Mouse (Mus musculus): ENCODE measurements around the gene Egfem1. TPM values are rescaled to one million over a fixed set of nuclear protein-coding genes. Genes with fewer than 3 reads are reported as not detected.

Gene Egfem1
- polyA plus RNA-seq, 1 experiment from 2014 or later = 6.8 TPM

GRCm38 (mm10) chr3:29563171-29563570 lies 481.3 kb downstream of the Egfem1 start:
- H3K27ac ChIP-seq (ENCODE audit: low read length) = no peak overlapping the region
- no peak for ATAC-seq
- H3K27me3 ChIP-seq (ENCODE audit: control insufficient read depth, insufficient read depth, low read depth, low read length) = no peaks in the 10 kb centered on the region
- 81% methylated on average over 1 of the region's 1 CpGs for WGBS
- no peaks in the 10 kb centered on the region for H3K4me1 ChIP-seq (ENCODE audit: control insufficient read depth, insufficient read depth, low read length)
- H3K36me3 ChIP-seq (ENCODE audit: control insufficient read depth, insufficient read depth, low read length) = no peaks in the 10 kb centered on the region
- no peak overlapping the region for H3K4me2 ChIP-seq (ENCODE audit: low read length)
- no peak overlapping the region for H3K9ac ChIP-seq (ENCODE audit: low read depth, low read length)
- no peaks in the 10 kb centered on the region for H3K9me3 ChIP-seq (replicated peaks; ENCODE audit: control insufficient read depth, low read length, poor library complexity, severe bottlenecking)
- no peak overlapping the region for H3K4me3 ChIP-seq (ENCODE audit: low read depth, low read length)

DNA sequence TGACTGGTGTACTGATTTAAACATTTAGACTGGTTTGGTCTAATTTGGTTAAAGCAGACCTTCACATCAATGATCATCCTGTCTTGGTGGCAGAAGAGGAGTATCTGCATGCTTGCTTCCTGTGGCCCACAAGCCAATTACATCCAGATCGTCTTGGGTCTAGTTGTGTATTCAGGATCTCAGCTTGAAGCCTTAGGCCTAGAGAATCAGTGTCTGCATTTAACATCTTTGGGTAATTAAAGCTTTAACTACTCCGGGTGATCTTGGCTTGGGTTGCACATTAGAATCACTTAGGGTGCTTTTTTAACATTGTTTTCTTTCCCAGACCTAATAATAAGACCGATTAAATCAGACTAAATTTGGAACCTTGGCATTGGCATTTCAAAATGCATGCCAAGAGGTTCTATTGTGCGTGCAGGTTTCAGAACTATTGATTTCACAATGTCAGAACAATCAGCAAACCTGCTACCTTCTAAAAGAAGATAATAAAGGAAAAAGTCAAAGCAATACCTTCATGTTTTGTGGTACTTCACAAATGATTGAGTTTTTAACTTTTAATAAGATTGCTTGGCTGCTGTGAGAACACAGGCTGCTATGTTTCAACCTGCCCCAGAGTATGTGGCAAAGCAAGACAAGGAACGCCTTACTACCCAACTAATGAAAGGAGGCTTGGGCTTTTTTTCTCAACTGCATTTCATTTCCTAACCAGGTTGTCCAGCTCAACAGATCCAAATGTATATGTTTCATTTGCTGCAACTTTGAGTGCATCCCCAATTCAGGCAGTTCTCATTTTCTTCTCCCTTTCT lies 496.4 kb downstream of the Egfem1 start:
- 45% methylated on average over 5 of the region's 5 CpGs for WGBS
- H3K9me3 ChIP-seq (replicated peaks; ENCODE audit: control insufficient read depth, low read length, poor library complexity, severe bottlenecking) = no peaks in the 10 kb centered on the region
- H3K27me3 ChIP-seq (ENCODE audit: control insufficient read depth, insufficient read depth, low read depth, low read length) = no peaks in the 10 kb centered on the region
- no peak overlapping the region for H3K4me2 ChIP-seq (ENCODE audit: low read length)
- no peak overlapping the region for H3K27ac ChIP-seq (ENCODE audit: low read length)
- no peak overlapping the region for H3K4me3 ChIP-seq (ENCODE audit: low read depth, low read length)
- H3K9ac ChIP-seq (ENCODE audit: low read depth, low read length) = no peak overlapping the region
- ATAC-seq = no peak
- H3K36me3 ChIP-seq (ENCODE audit: control insufficient read depth, insufficient read depth, low read length) = no peaks in the 10 kb centered on the region
- no peaks in the 10 kb centered on the region for H3K4me1 ChIP-seq (ENCODE audit: control insufficient read depth, insufficient read depth, low read length)

GRCm38 (mm10) chr3:29582749-29583148 lies 500.9 kb downstream of the Egfem1 start:
- no peaks in the 10 kb centered on the region for H3K36me3 ChIP-seq (ENCODE audit: control insufficient read depth, insufficient read depth, low read length)
- no peaks in the 10 kb centered on the region for H3K27me3 ChIP-seq (ENCODE audit: control insufficient read depth, insufficient read depth, low read depth, low read length)
- H3K4me3 ChIP-seq (ENCODE audit: low read depth, low read length) = no peak overlapping the region
- 58% methylated on average over 8 of the region's 8 CpGs for WGBS
- H3K9me3 ChIP-seq (replicated peaks; ENCODE audit: control insufficient read depth, low read length, poor library complexity, severe bottlenecking) = no peaks in the 10 kb centered on the region
- no peak overlapping the region for H3K27ac ChIP-seq (ENCODE audit: low read length)
- 0 out of 2 replicates have a peak, but pooled peaks have one; percentile 73 for ATAC-seq
- H3K4me1 ChIP-seq (ENCODE audit: control insufficient read depth, insufficient read depth, low read length) = no peaks in the 10 kb centered on the region
- no peak overlapping the region for H3K4me2 ChIP-seq (ENCODE audit: low read length)
- no peak overlapping the region for H3K9ac ChIP-seq (ENCODE audit: low read depth, low read length)

DNA sequence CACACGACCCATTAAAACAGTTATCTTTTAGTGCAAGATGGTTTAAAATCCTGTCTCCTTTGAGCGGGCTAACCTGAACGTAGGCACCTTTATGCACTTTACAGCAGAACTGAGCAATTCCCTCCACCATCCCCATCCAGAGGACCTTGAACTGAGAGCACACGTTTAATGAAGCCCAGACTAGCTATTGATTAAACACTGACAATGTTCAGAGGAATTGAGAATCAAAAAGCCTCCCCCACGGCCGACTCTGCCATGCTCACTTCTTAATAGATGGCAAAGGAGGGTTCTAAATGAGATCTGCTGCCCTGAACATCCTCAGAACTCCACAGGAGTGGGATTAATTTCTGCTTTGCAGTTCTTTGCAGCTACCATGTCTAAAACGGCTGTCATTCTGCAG lies 520.3 kb downstream of the Egfem1 start:
- H3K9ac ChIP-seq (ENCODE audit: low read depth, low read length) = no peak overlapping the region
- 35% methylated on average over 7 of the region's 7 CpGs for WGBS
- H3K4me2 ChIP-seq (ENCODE audit: low read length) = no peak overlapping the region
- peak; percentile 56 for ATAC-seq
- no peaks in the 10 kb centered on the region for H3K36me3 ChIP-seq (ENCODE audit: control insufficient read depth, insufficient read depth, low read length)
- H3K27ac ChIP-seq (ENCODE audit: low read length) = no peak overlapping the region
- H3K27me3 ChIP-seq (ENCODE audit: control insufficient read depth, insufficient read depth, low read depth, low read length) = no peaks in the 10 kb centered on the region
- no peaks in the 10 kb centered on the region for H3K9me3 ChIP-seq (replicated peaks; ENCODE audit: control insufficient read depth, low read length, poor library complexity, severe bottlenecking)
- peaks cover 5% of the 10 kb centered on the region; the same call in 1 of the 2 replicates for H3K4me1 ChIP-seq (ENCODE audit: control insufficient read depth, insufficient read depth, low read length)
- no peak overlapping the region for H3K4me3 ChIP-seq (ENCODE audit: low read depth, low read length)

- Histone ChIP-seq H3K4me1 (ENCODE audit: control insufficient read depth, insufficient read depth, low read length) (peaks cover 4% of the 10 kb centered on the region; the same call in 1 of the 2 replicates), H3K9ac (ENCODE audit: low read depth, low read length) (no peak overlapping the region), H3K9me3 (replicated peaks; ENCODE audit: control insufficient read depth, low read length, poor library complexity, severe bottlenecking) (no peaks in the 10 kb centered on the region), H3K4me3 (ENCODE audit: low read depth, low read length) (no peak overlapping the region), H3K36me3 (ENCODE audit: control insufficient read depth, insufficient read depth, low read length) (no peaks in the 10 kb centered on the region), H3K27ac (ENCODE audit: low read length) (peak overlapping the region; percentile 2; the same call in 1 of the 2 replicates), H3K27me3 (ENCODE audit: control insufficient read depth, insufficient read depth, low read depth, low read length) (no peaks in the 10 kb centered on the region), H3K4me2 (ENCODE audit: low read length) (no peak overlapping the region)
- peak; percentile 76; the same call in 1 of the 2 replicates for ATAC-seq
- WGBS = 11% methylated on average over 3 of the region's 3 CpGs
Measured at GRCm38 (mm10) chr3:29608713-29609112, 526.9 kb downstream of the Egfem1 start.

- H3K27me3 ChIP-seq (ENCODE audit: control insufficient read depth, insufficient read depth, low read depth, low read length) = no peaks in the 10 kb centered on the region
- H3K9ac ChIP-seq (ENCODE audit: low read depth, low read length) = no peak overlapping the region
- peaks cover 4% of the 10 kb centered on the region; the same call in 1 of the 2 replicates for H3K4me1 ChIP-seq (ENCODE audit: control insufficient read depth, insufficient read depth, low read length)
- H3K4me2 ChIP-seq (ENCODE audit: low read length) = no peak overlapping the region
- no peak overlapping the region for H3K4me3 ChIP-seq (ENCODE audit: low read depth, low read length)
- no peaks in the 10 kb centered on the region for H3K9me3 ChIP-seq (replicated peaks; ENCODE audit: control insufficient read depth, low read length, poor library complexity, severe bottlenecking)
- WGBS = 43% methylated on average over 2 of the region's 2 CpGs
- no peak for ATAC-seq
- H3K36me3 ChIP-seq (ENCODE audit: control insufficient read depth, insufficient read depth, low read length) = no peaks in the 10 kb centered on the region
- no peak overlapping the region for H3K27ac ChIP-seq (ENCODE audit: low read length)
Measured at GRCm38 (mm10) chr3:29609174-29609573, 527.4 kb downstream of the Egfem1 start.

GRCm38 (mm10) chr3:29619586-29619985 lies 537.8 kb downstream of the Egfem1 start:
- H3K27me3 ChIP-seq (ENCODE audit: control insufficient read depth, insufficient read depth, low read depth, low read length) = no peaks in the 10 kb centered on the region
- no peak for ATAC-seq
- no peak overlapping the region for H3K4me3 ChIP-seq (ENCODE audit: low read depth, low read length)
- H3K27ac ChIP-seq (ENCODE audit: low read length) = no peak overlapping the region
- H3K9ac ChIP-seq (ENCODE audit: low read depth, low read length) = no peak overlapping the region
- H3K9me3 ChIP-seq (replicated peaks; ENCODE audit: control insufficient read depth, low read length, poor library complexity, severe bottlenecking) = no peaks in the 10 kb centered on the region
- WGBS = 84% methylated on average over 1 of the region's 1 CpGs
- no peak overlapping the region for H3K4me2 ChIP-seq (ENCODE audit: low read length)
- no peaks in the 10 kb centered on the region for H3K4me1 ChIP-seq (ENCODE audit: control insufficient read depth, insufficient read depth, low read length)
- no peaks in the 10 kb centered on the region for H3K36me3 ChIP-seq (ENCODE audit: control insufficient read depth, insufficient read depth, low read length)

- no peaks in the 10 kb centered on the region for H3K9me3 ChIP-seq (replicated peaks; ENCODE audit: control insufficient read depth, low read length, poor library complexity, severe bottlenecking)
- H3K27me3 ChIP-seq (ENCODE audit: control insufficient read depth, insufficient read depth, low read depth, low read length) = no peaks in the 10 kb centered on the region
- H3K4me3 ChIP-seq (ENCODE audit: low read depth, low read length) = no peak overlapping the region
- no peak overlapping the region for H3K27ac ChIP-seq (ENCODE audit: low read length)
- ATAC-seq = no peak
- H3K4me1 ChIP-seq (ENCODE audit: control insufficient read depth, insufficient read depth, low read length) = no peaks in the 10 kb centered on the region
- no peak overlapping the region for H3K4me2 ChIP-seq (ENCODE audit: low read length)
- 73% methylated on average over 2 of the region's 2 CpGs for WGBS
- H3K36me3 ChIP-seq (ENCODE audit: control insufficient read depth, insufficient read depth, low read length) = no peaks in the 10 kb centered on the region
- no peak overlapping the region for H3K9ac ChIP-seq (ENCODE audit: low read depth, low read length)
Measured at GRCm38 (mm10) chr3:29639819-29640218, 558.0 kb downstream of the Egfem1 start.

- Histone ChIP-seq H3K27me3 (ENCODE audit: control insufficient read depth, insufficient read depth, low read depth, low read length) (no peaks in the 10 kb centered on the region), H3K4me1 (ENCODE audit: control insufficient read depth, insufficient read depth, low read length) (no peaks in the 10 kb centered on the region), H3K4me2 (ENCODE audit: low read length) (no peak overlapping the region), H3K9ac (ENCODE audit: low read depth, low read length) (no peak overlapping the region), H3K9me3 (replicated peaks; ENCODE audit: control insufficient read depth, low read length, poor library complexity, severe bottlenecking) (no peaks in the 10 kb centered on the region), H3K27ac (ENCODE audit: low read length) (no peak overlapping the region), H3K4me3 (ENCODE audit: low read depth, low read length) (no peak overlapping the region), H3K36me3 (ENCODE audit: control insufficient read depth, insufficient read depth, low read length) (no peaks in the 10 kb centered on the region)
- ATAC-seq = no peak
- 84% methylated on average over 2 of the region's 2 CpGs for WGBS
Measured at GRCm38 (mm10) chr3:29666796-29667195, 585.0 kb downstream of the Egfem1 start.
